Mouse (Mus musculus): ENCODE measurements around the gene Gm10778. TPM values are rescaled to one million over a fixed set of nuclear protein-coding genes. Genes with fewer than 3 reads are reported as not detected.

Gm10778 gene
- total RNA-seq, 1 experiment from 2014 or later = 7.9 TPM

DNA sequence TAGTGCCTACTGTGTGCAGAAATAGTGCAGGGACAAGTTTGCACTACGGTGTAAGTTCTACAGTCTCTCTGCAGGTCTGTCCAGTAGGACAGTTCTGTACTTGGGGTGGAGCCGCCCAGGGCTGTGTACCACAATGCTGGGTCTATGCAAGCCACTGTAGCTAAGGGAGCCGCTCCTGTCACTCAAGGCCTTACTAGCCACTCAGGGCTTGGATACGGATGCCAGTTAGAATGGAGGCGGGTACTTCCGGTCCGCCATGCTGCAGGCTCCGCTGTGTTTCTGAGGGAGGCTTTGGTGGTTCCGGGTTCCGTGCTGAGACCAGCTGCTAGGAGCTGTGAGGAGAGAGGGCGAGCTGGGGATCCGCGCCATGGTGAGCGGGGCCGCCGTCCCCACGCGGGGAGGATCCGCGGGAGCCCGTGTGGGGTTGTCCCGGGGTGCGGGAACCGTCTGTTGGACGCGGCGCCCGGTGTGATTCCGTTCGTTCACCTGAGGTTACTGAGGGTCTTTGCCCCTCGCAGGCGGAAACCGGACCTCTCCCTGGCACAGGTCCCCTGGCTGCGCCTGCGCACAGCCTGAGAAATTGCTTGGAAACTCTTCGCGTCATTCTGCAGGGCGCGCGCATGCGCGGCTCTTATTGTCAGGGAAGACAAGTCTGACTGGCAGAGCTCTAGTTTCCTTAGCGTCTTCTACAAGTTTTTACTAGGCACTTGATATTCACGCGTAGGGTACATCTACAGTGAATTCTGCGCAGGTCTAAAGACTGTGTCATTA is 55.9 kb downstream of the Gm10778 start, which contains the start of gene Zfp433:
Zfp433 (plus strand) TSS at position 295 of the 771 bp plus-strand sequence.
- peak; percentile 99 for ATAC-seq (ENCODE audit: extremely low read depth, insufficient number of reproducible peaks, low FRiP score, poor library complexity, severe bottlenecking)

Other genes starting within 250 kb of the Gm10778 start
- 8.3 and 12.2 TPM in 2 replicates for gene Nfic, start 193.4 kb upstream of the Gm10778 start, total RNA-seq (2017)
- gene Celf5, start 166.3 kb upstream of the Gm10778 start, total RNA-seq (2017) = not detected in 2 replicates
- gene Ncln, start 152.7 kb upstream of the Gm10778 start, total RNA-seq (2017) = 148 and 149 TPM in 2 replicates
- gene S1pr4, start 148.9 kb upstream of the Gm10778 start, total RNA-seq (2017) = 61.1 and 63.1 TPM in 2 replicates
- gene Gna15, start 124.8 kb upstream of the Gm10778 start, total RNA-seq (2017) = 12.6 and 13.4 TPM in 2 replicates
- 13.5 and 27.0 TPM in 2 replicates for gene Gna11, start 103.9 kb upstream of the Gm10778 start, total RNA-seq (2017)
- gene Aes, start 89.6 kb upstream of the Gm10778 start, total RNA-seq (2017) = 276 and 331 TPM in 2 replicates
- gene Tle2, start 74.5 kb upstream of the Gm10778 start, total RNA-seq (2017) = 1.5 and 2.6 TPM in 2 replicates
- gene Tle6, start 48.0 kb upstream of the Gm10778 start, total RNA-seq (2017) = 1.9 TPM in 1 of 2 replicates, not detected in the other
- 5.0 and 5.8 TPM in 2 replicates for gene BC025920, start 42.8 kb upstream of the Gm10778 start, total RNA-seq (2017)
- 5.6 and 6.4 TPM in 2 replicates for gene Sirt6, start 21.3 kb upstream of the Gm10778 start, total RNA-seq (2017)
- gene Ankrd24, start 20.5 kb upstream of the Gm10778 start, total RNA-seq (2017) = 0.58 and 0.98 TPM in 2 replicates
- gene Zfp433, start 55.8 kb downstream of the Gm10778 start, total RNA-seq (2017) = 11.8 and 21.3 TPM in 2 replicates
- 5.6 and 11.2 TPM in 2 replicates for gene Gm3055, start 122.1 kb downstream of the Gm10778 start, total RNA-seq (2017)
- 1.0 and 2.8 TPM in 2 replicates for gene Gm4767, start 163.1 kb downstream of the Gm10778 start, total RNA-seq (2017)
- 6.4 and 7.4 TPM in 2 replicates for gene Gm32687, start 214.9 kb downstream of the Gm10778 start, total RNA-seq (2017)